Mouse (Mus musculus): ENCODE data around the gene Tmem274. TPM values are rescaled to one million over a fixed set of nuclear protein-coding genes. Genes with fewer than 3 reads are reported as not detected.
"Not testable (repeated sequence)": the region's sequence is repeated elsewhere in the genome, so short reads cannot be mapped to it uniquely, and the experiment has no call there.

Tmem274 gene
- polyA plus RNA-seq, 1 experiment from 2014 or later: 0.52 TPM

- no peaks in the 10 kb centered on the region for H3K4me1 ChIP-seq (replicated peaks)
- H3K9me3 ChIP-seq: no peaks in the 10 kb centered on the region
- ATAC-seq (ENCODE audit: low FRiP score, low read depth): no peak
- WGBS: 54% methylated on average over 8 of the region's 8 CpGs
- H3K27me3 ChIP-seq: no peaks in the 10 kb centered on the region
- H3K27ac ChIP-seq (replicated peaks): no peak within 1 kb of the TSS
- no peaks in the 10 kb centered on the region for H3K36me3 ChIP-seq
- no peak within 1 kb of the TSS for H3K9ac ChIP-seq
- H3K4me2 ChIP-seq: no peak within 1 kb of the TSS
- no peak within 1 kb of the TSS for H3K4me3 ChIP-seq
Measured at GRCm38 (mm10) chr4:149454879-149455278, 22.3 kb upstream of the Tmem274 start, which contains the start of gene Rbp7. Gene Rbp7, minus strand, starts transcription at chr4:149454978.

- H3K36me3 ChIP-seq; H3K4me1 ChIP-seq (replicated peaks); H3K4me2 ChIP-seq; H3K4me3 ChIP-seq; H3K27me3 ChIP-seq; H3K9me3 ChIP-seq; H3K9ac ChIP-seq; ATAC-seq (ENCODE audit: low FRiP score, low read depth); H3K27ac ChIP-seq (replicated peaks): not testable (repeated sequence)
- WGBS: 87% methylated on average over 27 of the region's 27 CpGs
Measured at GRCm38 (mm10) chr4:149457163-149457562, 20.0 kb upstream of the Tmem274 start.

GRCm38 (mm10) chr4:149457831-149458430 is 19.2 kb upstream of the Tmem274 start:
- H3K36me3 ChIP-seq: no peaks in the 10 kb centered on the region
- H3K4me3 ChIP-seq: no peak overlapping the region
- H3K9me3 ChIP-seq: no peaks in the 10 kb centered on the region
- H3K27ac ChIP-seq (replicated peaks): no peak overlapping the region
- H3K9ac ChIP-seq: no peak overlapping the region
- H3K4me1 ChIP-seq (replicated peaks): 0 out of 2 replicates have a peak, but pooled peaks cover 5% of the 10 kb centered on the region
- ATAC-seq (ENCODE audit: low FRiP score, low read depth): no peak
- no peaks in the 10 kb centered on the region for H3K27me3 ChIP-seq
- no peak overlapping the region for H3K4me2 ChIP-seq
- WGBS: 75% methylated on average over 6 of the region's 6 CpGs

- Histone ChIP-seq H3K4me2 (no peak overlapping the region), H3K36me3 (no peaks in the 10 kb centered on the region), H3K27ac (replicated peaks) (no peak overlapping the region), H3K9ac (no peak overlapping the region), H3K9me3 (no peaks in the 10 kb centered on the region), H3K4me1 (replicated peaks) (0 out of 2 replicates have a peak, but pooled peaks cover 5% of the 10 kb centered on the region), H3K4me3 (no peak overlapping the region), H3K27me3 (no peaks in the 10 kb centered on the region)
- 67% methylated on average over 5 of the region's 5 CpGs for WGBS
- no peak for ATAC-seq (ENCODE audit: low FRiP score, low read depth)
Measured at GRCm38 (mm10) chr4:149458526-149458925, 18.7 kb upstream of the Tmem274 start.

- 0 out of 2 replicates have a peak, but pooled peaks cover 5% of the 10 kb centered on the region for H3K4me1 ChIP-seq (replicated peaks)
- H3K9ac ChIP-seq: no peak overlapping the region
- WGBS: 78% methylated on average over 1 of the region's 1 CpGs
- no peaks in the 10 kb centered on the region for H3K9me3 ChIP-seq
- no peaks in the 10 kb centered on the region for H3K36me3 ChIP-seq
- H3K27me3 ChIP-seq: no peaks in the 10 kb centered on the region
- no peak for ATAC-seq (ENCODE audit: low FRiP score, low read depth)
- no peak overlapping the region for H3K27ac ChIP-seq (replicated peaks)
- H3K4me2 ChIP-seq: no peak overlapping the region
- no peak overlapping the region for H3K4me3 ChIP-seq
Measured at GRCm38 (mm10) chr4:149459425-149459824, 17.8 kb upstream of the Tmem274 start.

GRCm38 (mm10) chr4:149460475-149460874 is 16.7 kb upstream of the Tmem274 start:
- not testable (repeated sequence) for H3K27ac ChIP-seq (replicated peaks); ATAC-seq (ENCODE audit: low FRiP score, low read depth); H3K36me3 ChIP-seq; H3K4me2 ChIP-seq; H3K27me3 ChIP-seq; H3K9me3 ChIP-seq; H3K4me3 ChIP-seq; H3K9ac ChIP-seq; H3K4me1 ChIP-seq (replicated peaks)
- 87% methylated on average over 2 of the region's 2 CpGs for whole genome bisulfite sequencing

GRCm38 (mm10) chr4:149461579-149462304 is 15.4 kb upstream of the Tmem274 start:
- no peak overlapping the region for H3K27ac ChIP-seq (replicated peaks)
- H3K9ac ChIP-seq: no peak overlapping the region
- no peaks in the 10 kb centered on the region for H3K9me3 ChIP-seq
- 68% methylated on average over 5 of the region's 7 CpGs for WGBS
- no peak for ATAC-seq (ENCODE audit: low FRiP score, low read depth)
- no peak overlapping the region for H3K4me3 ChIP-seq
- no peaks in the 10 kb centered on the region for H3K36me3 ChIP-seq
- H3K27me3 ChIP-seq: no peaks in the 10 kb centered on the region
- 0 out of 2 replicates have a peak, but pooled peaks cover 5% of the 10 kb centered on the region for H3K4me1 ChIP-seq (replicated peaks)
- no peak overlapping the region for H3K4me2 ChIP-seq

GRCm38 (mm10) chr4:149462305-149462971 is 14.7 kb upstream of the Tmem274 start:
- H3K36me3 ChIP-seq: no peaks in the 10 kb centered on the region
- H3K9me3 ChIP-seq: no peaks in the 10 kb centered on the region
- H3K4me1 ChIP-seq (replicated peaks): 0 out of 2 replicates have a peak, but pooled peaks cover 5% of the 10 kb centered on the region
- H3K4me2 ChIP-seq: no peak overlapping the region
- no peaks in the 10 kb centered on the region for H3K27me3 ChIP-seq
- no peak overlapping the region for H3K9ac ChIP-seq
- no peak for ATAC-seq (ENCODE audit: low FRiP score, low read depth)
- WGBS: 80% methylated on average over 6 of the region's 6 CpGs
- no peak overlapping the region for H3K4me3 ChIP-seq
- H3K27ac ChIP-seq (replicated peaks): no peak overlapping the region

GRCm38 (mm10) chr4:149463435-149463950 is 13.7 kb upstream of the Tmem274 start:
- Histone ChIP-seq H3K36me3 (peaks cover under 1% of the 10 kb centered on the region; the same call in 1 of the 2 replicates), H3K9ac (no peak overlapping the region), H3K4me2 (no peak overlapping the region), H3K27me3 (no peaks in the 10 kb centered on the region), H3K9me3 (no peaks in the 10 kb centered on the region), H3K27ac (replicated peaks) (no peak overlapping the region), H3K4me1 (replicated peaks) (0 out of 2 replicates have a peak, but pooled peaks cover 5% of the 10 kb centered on the region), H3K4me3 (no peak overlapping the region)
- 81% methylated on average over 6 of the region's 6 CpGs for whole genome bisulfite sequencing
- ATAC-seq (ENCODE audit: low FRiP score, low read depth): no peak

- Histone ChIP-seq H3K27me3 (no peaks in the 10 kb centered on the region), H3K4me2 (no peak overlapping the region), H3K4me1 (replicated peaks) (no peaks in the 10 kb centered on the region), H3K36me3 (peaks cover 19% of the 10 kb centered on the region), H3K9ac (no peak overlapping the region), H3K4me3 (no peak overlapping the region), H3K27ac (replicated peaks) (no peak overlapping the region), H3K9me3 (no peaks in the 10 kb centered on the region)
- 96% methylated on average over 3 of the region's 3 CpGs for WGBS
- ATAC-seq (ENCODE audit: low FRiP score, low read depth): no peak
Measured at GRCm38 (mm10) chr4:149469557-149469956, 7.6 kb upstream of the Tmem274 start.

GRCm38 (mm10) chr4:149475096-149475495 is 2.1 kb upstream of the Tmem274 start:
- ATAC-seq (ENCODE audit: low FRiP score, low read depth): no peak
- 77% methylated on average over 7 of the region's 7 CpGs for WGBS
- Histone ChIP-seq H3K27me3 (no peaks in the 10 kb centered on the region), H3K4me3 (no peak overlapping the region), H3K4me1 (replicated peaks) (no peaks in the 10 kb centered on the region), H3K9me3 (no peaks in the 10 kb centered on the region), H3K27ac (replicated peaks) (no peak overlapping the region), H3K4me2 (no peak overlapping the region), H3K9ac (no peak overlapping the region), H3K36me3 (peaks cover 12% of the 10 kb centered on the region)

GRCm38 (mm10) chr4:149484566-149484965 is 7.4 kb downstream of the Tmem274 start:
- Histone ChIP-seq H3K4me2 (peak overlapping the region; percentile 87), H3K4me3 (peak overlapping the region; percentile 77)

More at GRCm38 (mm10) chr4:149484566-149484965, 7.4 kb downstream of the Tmem274 start:
- WGBS: 52% methylated on average over 3 of the region's 3 CpGs
- Histone ChIP-seq H3K9me3 (no peaks in the 10 kb centered on the region), H3K4me1 (replicated peaks) (peaks cover 25% of the 10 kb centered on the region), H3K27me3 (no peaks in the 10 kb centered on the region), H3K36me3 (peaks cover 28% of the 10 kb centered on the region), H3K9ac (peak overlapping the region; percentile 72), H3K27ac (replicated peaks) (peak overlapping the region; percentile 71)
- no peak for ATAC-seq (ENCODE audit: low FRiP score, low read depth)
